Mouse (Mus musculus) intestine, embryonic 14.5 days (tissue): ENCODE data around the gene Mvk. TPM values are rescaled to one million over a fixed set of nuclear protein-coding genes. Genes with fewer than 3 reads are reported as not detected.

Experiments used
- ATAC-seq: fragments of 200-750 bp; cut with Nextera tagmentation; replicated peaks from 2 replicates; pipeline ENCODE4 v1.8.0; 2017; ENCODE audit warnings: low read depth, moderate number of reproducible peaks, moderate TSS enrichment, moderate library complexity; ENCODE audit not compliant: low FRiP score, low TSS enrichment
- DNase-seq: peaks from one replicate; pipeline ENCODE4 v3.0.0-alpha.2; 2018; ENCODE audit warnings: low spot score
- H3K27ac ChIP-seq: fragments of 300-500 bp; sonication (generic); 2 replicates; pipeline ENCODE4 v1.5.1; 2014; ENCODE audit warnings: low read depth, mild to moderate bottlenecking, control low read depth
- H3K27me3 ChIP-seq: fragments of 300-500 bp; sonication (generic); replicated peaks from 2 replicates; pipeline ENCODE4 v1.6.1; 2014; ENCODE audit warnings: low read length, control low read depth; ENCODE audit not compliant: control insufficient read depth, insufficient read depth
- H3K36me3 ChIP-seq: fragments of 300-500 bp; sonication (generic); 2 replicates; pipeline ENCODE4 v1.6.1; 2014; ENCODE audit warnings: low read length, control low read depth; ENCODE audit not compliant: control insufficient read depth, insufficient read depth
- H3K4me1 ChIP-seq: fragments of 300-500 bp; sonication (generic); replicated peaks from 2 replicates; pipeline ENCODE4 v1.6.1; 2014; ENCODE audit warnings: low read length, control low read depth, mixed read lengths; ENCODE audit not compliant: control insufficient read depth, insufficient read depth
- H3K4me2 ChIP-seq: fragments of 300-500 bp; sonication (generic); 2 replicates; pipeline ENCODE4 v1.6.1; 2014; ENCODE audit warnings: low read length
- H3K4me3 ChIP-seq: fragments of 300-500 bp; sonication (generic); 2 replicates; pipeline ENCODE4 v1.5.1; 2014; ENCODE audit warnings: low read depth, low read length, control low read depth, mixed read lengths
- H3K9ac ChIP-seq: fragments of 300-500 bp; sonication (generic); 2 replicates; pipeline ENCODE4 v1.6.1; 2014; ENCODE audit warnings: mild to moderate bottlenecking, low read length
- H3K9me3 ChIP-seq: fragments of 300-500 bp; sonication (generic); 2 replicates; pipeline ENCODE4 v1.6.1; 2016; ENCODE audit warnings: low read length, control low read depth; ENCODE audit not compliant: control insufficient read depth
- WGBS: fragments of 180-500 bp; shearing (Covaris S2); extraction: QIAGEN DNeasy Blood & Tissue Kit; methylation state at CpG from one replicate; pipeline ENCODE4 v1.1.7; 2014; 5-methylcytosine and 5-hydroxymethylcytosine counted together
- polyA plus RNA-seq: library from polyadenylated mRNA; unstranded; fragments of >200 nt; fragmentation: Nextera tagmentation; extraction: Ambion mirVana; gene quantifications from 2 replicates; pipeline ENCODE4 v1.2.1, GENCODE M21; 2014

Mvk gene
- polyA plus RNA-seq, 1 experiment from 2014 or later, result 78.4 TPM

DNA sequence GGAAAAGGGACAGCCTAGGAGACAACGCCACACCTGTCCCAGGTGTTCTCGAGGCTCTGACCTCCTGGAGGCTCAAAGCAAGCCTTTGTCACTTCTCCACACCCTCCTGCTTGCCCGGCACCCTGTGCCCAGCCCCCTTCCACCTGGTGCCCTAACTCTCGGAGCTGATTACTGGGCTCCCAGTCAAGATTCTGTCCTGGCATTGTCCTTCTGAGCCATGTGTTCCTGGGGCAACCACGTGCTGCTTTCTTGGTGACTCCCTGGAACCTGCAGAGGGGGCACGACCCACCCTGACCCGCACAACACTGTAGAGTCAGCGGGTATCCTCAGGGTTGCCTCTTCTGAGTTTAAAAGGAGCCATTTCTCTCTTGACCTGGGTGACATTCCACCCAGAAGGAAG, 9.7 kb upstream of the Mvk start:
- H3K27me3 ChIP-seq, result no peaks in the 10 kb centered on the region
- H3K4me2 ChIP-seq, result no peak overlapping the region
- no peak overlapping the region for H3K9ac ChIP-seq
- no peak overlapping the region for H3K27ac ChIP-seq
- H3K4me1 ChIP-seq, result no peaks in the 10 kb centered on the region
- no peak overlapping the region for H3K4me3 ChIP-seq
- peaks cover 49% of the 10 kb centered on the region for H3K36me3 ChIP-seq
- WGBS, result 92% methylated on average over 8 of the region's 8 CpGs
- DNase-seq (no peak), ATAC-seq (no peak)
- H3K9me3 ChIP-seq, result no peaks in the 10 kb centered on the region

GRCm38 (mm10) chr5:114435588-114435987, 8.5 kb upstream of the Mvk start:
- ATAC-seq (no peak), DNase-seq (no peak)
- Histone ChIP-seq H3K27me3 (no peaks in the 10 kb centered on the region), H3K9ac (no peak overlapping the region), H3K4me1 (no peaks in the 10 kb centered on the region), H3K27ac (no peak overlapping the region), H3K9me3 (no peaks in the 10 kb centered on the region), H3K36me3 (peaks cover 49% of the 10 kb centered on the region), H3K4me2 (no peak overlapping the region), H3K4me3 (no peak overlapping the region)
- WGBS, result 94% methylated on average over 14 of the region's 14 CpGs

- WGBS, result under 1% methylated on average over 21 of the region's 21 CpGs
Observed at GRCm38 (mm10) chr5:114444368-114444692, 261 bp downstream of the Mvk start.

DNA sequence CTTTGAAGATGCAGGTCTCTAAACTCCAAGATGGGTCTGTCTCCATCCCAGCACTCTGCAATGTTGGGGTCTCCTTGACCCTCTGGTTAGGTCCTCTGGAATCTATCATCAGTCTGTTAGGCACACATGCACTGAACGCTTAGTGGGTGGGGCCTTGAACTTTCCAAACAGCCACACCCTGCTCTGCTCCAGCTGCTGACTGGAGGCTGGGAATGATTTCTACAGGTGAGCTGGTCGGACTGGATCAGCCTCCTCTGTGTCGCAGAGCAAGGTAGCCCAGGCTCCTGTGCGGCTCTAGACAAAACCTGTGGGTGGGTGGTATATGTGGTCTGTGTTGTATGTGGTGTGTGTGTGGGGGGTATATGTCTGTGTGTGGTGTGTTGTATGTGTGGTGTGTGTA, 4.9 kb downstream of the Mvk start:
- Histone ChIP-seq H3K27ac (no peak overlapping the region), H3K4me2 (no peak overlapping the region), H3K27me3 (no peaks in the 10 kb centered on the region), H3K36me3 (peaks cover 62% of the 10 kb centered on the region), H3K9ac (no peak overlapping the region), H3K4me3 (no peak overlapping the region), H3K9me3 (no peaks in the 10 kb centered on the region), H3K4me1 (peaks cover 8% of the 10 kb centered on the region)
- WGBS, result 63% methylated on average over 4 of the region's 4 CpGs
- no peak for DNase-seq
- no peak for ATAC-seq

More at GRCm38 (mm10) chr5:114444368-114444692, 261 bp downstream of the Mvk start:
- peaks cover 25% of the 10 kb centered on the region for H3K36me3 ChIP-seq
- no peak overlapping the region for H3K27ac ChIP-seq
- no peaks in the 10 kb centered on the region for H3K9me3 ChIP-seq
- H3K27me3 ChIP-seq, result no peaks in the 10 kb centered on the region
- peak overlapping the region; percentile 95 for H3K4me2 ChIP-seq
- ATAC-seq (no peak), DNase-seq (no peak)
- H3K9ac ChIP-seq, result peak overlapping the region; percentile 65
- peak overlapping the region; percentile 82 for H3K4me3 ChIP-seq
- peaks cover 8% of the 10 kb centered on the region for H3K4me1 ChIP-seq

DNA sequence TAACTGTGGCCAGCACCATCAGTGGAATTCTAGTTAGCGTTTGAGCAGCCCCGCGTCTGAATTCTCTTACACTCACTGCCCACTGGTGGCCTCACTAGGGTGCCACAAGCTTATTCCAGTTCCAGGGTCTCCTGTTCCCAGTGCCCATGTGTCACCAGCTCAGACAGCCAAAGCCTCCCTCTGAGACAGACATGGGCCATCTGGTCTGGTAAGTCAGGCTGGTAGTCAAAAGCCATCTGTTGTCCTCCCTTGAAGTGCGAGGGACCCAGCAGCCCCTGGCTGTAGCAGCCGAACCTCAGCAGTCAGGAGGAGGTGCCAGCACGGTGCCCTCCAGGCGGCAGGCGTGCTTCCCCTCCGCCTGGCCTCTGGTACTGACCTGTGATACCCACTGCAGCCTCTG, 12.2 kb downstream of the Mvk start:
- DNase-seq (no peak), ATAC-seq (no peak)
- Histone ChIP-seq H3K9me3 (no peaks in the 10 kb centered on the region), H3K4me3 (no peak overlapping the region), H3K27ac (no peak overlapping the region), H3K9ac (no peak overlapping the region), H3K36me3 (peaks cover 28% of the 10 kb centered on the region), H3K4me1 (peaks cover 11% of the 10 kb centered on the region), H3K27me3 (no peaks in the 10 kb centered on the region), H3K4me2 (no peak overlapping the region)
- WGBS, result 77% methylated on average over 9 of the region's 9 CpGs

DNA sequence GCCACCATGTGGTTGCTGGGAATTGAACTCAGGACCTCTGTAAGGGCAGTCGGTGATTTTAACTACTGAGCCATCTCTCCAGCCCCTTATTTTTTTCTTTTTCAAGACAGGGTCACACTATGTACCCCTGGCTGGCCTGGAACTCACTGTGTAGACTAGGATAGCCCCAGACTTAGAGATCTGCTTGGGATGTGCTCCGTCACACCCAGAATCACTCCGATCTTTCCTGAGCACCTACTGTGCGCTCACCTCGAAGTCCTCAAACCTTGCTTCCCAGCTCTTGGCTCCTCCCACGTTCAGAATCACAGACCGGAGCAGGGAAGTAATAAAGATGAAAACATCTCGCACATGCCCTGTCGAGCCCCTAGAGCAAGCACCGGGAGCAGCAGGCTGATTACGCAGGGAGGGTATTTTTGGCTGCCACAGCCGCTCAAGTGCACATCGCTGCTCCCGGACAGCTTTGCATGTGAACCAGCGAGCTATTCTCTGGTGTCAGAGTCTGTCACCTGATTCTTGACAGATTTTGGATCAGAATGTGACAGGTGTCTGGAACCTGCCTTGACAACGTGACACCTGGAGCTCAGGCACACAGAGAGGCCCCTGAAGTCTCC, 13.0 kb downstream of the Mvk start:
- Histone ChIP-seq H3K27me3 (no peaks in the 10 kb centered on the region), H3K9me3 (no peaks in the 10 kb centered on the region), H3K9ac (no peak overlapping the region), H3K4me3 (no peak overlapping the region), H3K27ac (no peak overlapping the region), H3K36me3 (peaks cover 20% of the 10 kb centered on the region), H3K4me2 (no peak overlapping the region), H3K4me1 (peaks cover 17% of the 10 kb centered on the region)
- ATAC-seq, result no peak
- DNase-seq, result no peak
- 79% methylated on average over 16 of the region's 16 CpGs for WGBS

DNA sequence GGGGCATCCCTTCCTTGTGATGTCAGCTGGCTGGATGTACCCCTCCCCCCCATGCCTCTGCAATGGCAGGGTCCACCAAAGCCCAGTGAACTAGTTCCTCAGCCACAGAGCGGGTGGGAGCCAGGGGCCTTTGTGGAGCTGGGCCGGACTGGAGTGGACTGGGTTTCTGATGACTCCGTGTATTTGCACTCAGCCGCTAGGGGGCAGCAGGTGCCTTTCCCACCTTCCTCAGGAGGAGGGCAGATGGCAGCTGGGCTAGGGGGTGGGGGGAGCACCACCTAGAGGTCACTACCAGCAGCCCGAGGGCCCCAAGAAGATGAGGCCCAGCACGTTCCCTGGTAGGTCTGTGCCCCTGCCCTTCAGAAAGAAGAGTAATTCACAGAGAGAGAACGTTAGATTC, 17.2 kb downstream of the Mvk start:
- Histone ChIP-seq H3K9ac (no peak overlapping the region), H3K27ac (no peak overlapping the region; the same call in 1 of the 2 replicates), H3K4me3 (no peak overlapping the region), H3K36me3 (no peaks in the 10 kb centered on the region), H3K4me2 (no peak overlapping the region), H3K27me3 (no peaks in the 10 kb centered on the region), H3K4me1 (peaks cover 24% of the 10 kb centered on the region), H3K9me3 (no peaks in the 10 kb centered on the region)
- ATAC-seq, result peak; percentile 53; the same call in 1 of the 2 replicates
- WGBS, result 9% methylated on average over 7 of the region's 7 CpGs
- peak; percentile 92 for DNase-seq

- Histone ChIP-seq H3K4me2 (no peak overlapping the region), H3K36me3 (no peaks in the 10 kb centered on the region), H3K27ac (no peak overlapping the region), H3K4me3 (no peak overlapping the region), H3K27me3 (no peaks in the 10 kb centered on the region), H3K4me1 (peaks cover 29% of the 10 kb centered on the region), H3K9ac (no peak overlapping the region), H3K9me3 (no peaks in the 10 kb centered on the region)
- ATAC-seq (no peak), DNase-seq (no peak)
- WGBS, result 82% methylated on average over 24 of the region's 24 CpGs
Observed at GRCm38 (mm10) chr5:114462067-114463040, 18.3 kb downstream of the Mvk start.
